Mouse (Mus musculus) ZHBTc4 (cell line): ENCODE measurements around the gene Aip.

Source experiments
- DNase-seq: peaks from one replicate; pipeline ENCODE4 v3.0.0-alpha.2; 2011; ENCODE audit warnings: low read depth, low spot score

Gene Aip

GRCm38 (mm10) chr19:4113186-4113805 lies 12.4 kb downstream of the Aip start:
- DNase-seq = no peak

- DNase-seq = no peak
Measured at GRCm38 (mm10) chr19:4112063-4112960, 13.3 kb downstream of the Aip start.

GRCm38 (mm10) chr19:4108535-4108934 lies 17.1 kb downstream of the Aip start:
- no peak for DNase-seq

- DNase-seq = no peak
Measured at GRCm38 (mm10) chr19:4106654-4107053, 19.0 kb downstream of the Aip start.

GRCm38 (mm10) chr19:4104675-4105194 lies 20.9 kb downstream of the Aip start:
- DNase-seq = no peak

- DNase-seq = no peak
Measured at GRCm38 (mm10) chr19:4103792-4104191, 21.9 kb downstream of the Aip start.

GRCm38 (mm10) chr19:4103294-4103693 lies 22.4 kb downstream of the Aip start:
- no peak for DNase-seq

GRCm38 (mm10) chr19:4102626-4103025 lies 23.0 kb downstream of the Aip start:
- DNase-seq = no peak

- no peak for DNase-seq
Measured at GRCm38 (mm10) chr19:4102049-4102448, 23.6 kb downstream of the Aip start.

GRCm38 (mm10) chr19:4101466-4101865 lies 24.2 kb downstream of the Aip start:
- DNase-seq = no peak

- peak; percentile 63 for DNase-seq
Measured at GRCm38 (mm10) chr19:4100718-4101261, 24.9 kb downstream of the Aip start.

- DNase-seq = no peak
Measured at GRCm38 (mm10) chr19:4099837-4100717, 25.6 kb downstream of the Aip start, which contains the start of gene Pitpnm1. Gene Pitpnm1, plus strand, starts transcription at chr19:4099998.

- DNase-seq = peak; percentile 92
Measured at GRCm38 (mm10) chr19:4099056-4099455, 26.6 kb downstream of the Aip start.

GRCm38 (mm10) chr19:4098426-4098825 lies 27.2 kb downstream of the Aip start:
- no peak for DNase-seq

GRCm38 (mm10) chr19:4097441-4097825 lies 28.2 kb downstream of the Aip start:
- peak; percentile 96 for DNase-seq

- peak; percentile 100 for DNase-seq
Measured at GRCm38 (mm10) chr19:4096642-4097440, 28.8 kb downstream of the Aip start, which contains the start of gene Cdk2ap2. Gene Cdk2ap2, plus strand, starts transcription at chr19:4097182.

GRCm38 (mm10) chr19:4095802-4096201 lies 29.9 kb downstream of the Aip start:
- no peak for DNase-seq

GRCm38 (mm10) chr19:4094774-4095303 lies 30.8 kb downstream of the Aip start:
- DNase-seq = no peak

- DNase-seq = peak; percentile 43
Measured at GRCm38 (mm10) chr19:4094348-4094747, 31.3 kb downstream of the Aip start.

GRCm38 (mm10) chr19:4093772-4094171 lies 31.9 kb downstream of the Aip start:
- DNase-seq = no peak
